Mouse (Mus musculus): Measurements from ENCODE around the gene Ifit1bl2.
"Not testable (repeated sequence)": the region's sequence is repeated elsewhere in the genome, so short reads cannot be mapped to it uniquely, and the experiment has no call there.

DNA sequence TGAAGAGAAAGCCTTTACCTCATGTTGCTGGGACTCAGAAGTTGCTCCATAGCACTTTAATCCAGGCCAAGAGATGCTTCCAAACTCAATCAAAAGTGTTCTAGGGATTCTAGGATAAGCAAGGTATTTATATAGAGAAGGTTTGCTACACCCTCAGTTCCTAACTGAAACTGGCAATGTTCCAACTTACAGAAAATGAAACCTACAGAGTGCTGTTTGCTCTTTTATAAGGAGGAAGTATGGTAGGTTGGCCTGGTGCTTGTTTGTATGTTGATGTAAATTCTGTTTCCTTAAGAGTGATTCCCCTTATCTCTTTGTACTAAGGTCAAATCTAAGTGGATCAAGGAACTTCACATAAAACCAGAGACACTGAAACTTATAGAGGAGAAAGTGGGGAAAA is 41.3 kb downstream of the Ifit1bl2 start:
- not testable (repeated sequence) for TF ChIP-seq CEBPB (IDR thresholded peaks at IDR 0.05; ENCODE audit: low read depth); CTCF (IDR thresholded peaks at IDR 0.05; ENCODE audit: control insufficient read depth, insufficient read depth, insufficient read length); USF1 (IDR thresholded peaks at IDR 0.05; ENCODE audit: low read depth)
